ENCODE assay signal across 22 mouse cellular contexts in the genomic region with DNA sequence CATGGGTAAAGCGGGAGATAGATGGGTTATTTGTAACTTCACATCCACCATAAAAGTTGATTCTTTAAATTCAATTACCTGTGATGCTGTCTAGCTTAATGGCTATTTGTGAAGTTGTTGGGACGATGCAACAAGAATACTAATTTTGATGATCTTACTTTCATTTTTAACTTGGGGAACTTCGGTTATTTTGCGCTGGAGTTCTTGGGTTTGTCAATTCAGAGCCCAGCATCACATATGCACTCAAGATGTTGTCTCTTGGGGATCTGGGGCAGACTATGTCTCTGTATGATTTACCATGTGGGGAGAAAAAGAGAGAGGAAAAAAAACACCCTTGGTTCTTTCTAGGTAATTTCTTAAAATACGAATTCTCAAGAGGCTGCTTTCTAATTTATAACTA. TPM values are rescaled to one million over a fixed set of nuclear protein-coding genes. Genes with fewer than 3 reads are reported as not detected.
DNase-seq lines count a peak whose midpoint lies in the region; ATAC-seq and TF ChIP-seq lines count a peak whose summit lies in the region.
"Had no signal": no experiment of that assay in that cellular context is flagged by ENCODE, and none has a peak within 500 bp of the region (broad histone marks: within the 10 kb centered on the region; RNA-seq: fewer than 3 reads in every experiment).

No protein-coding gene starts in this region.

- DNase-seq in cerebellum, adult 2 months, result no peak
- DNase-seq in cerebellum, postnatal 36 days, result no peak
- DNase-seq in hindbrain, embryonic 11.5 days (ENCODE audit: low spot score), result no peak
- peak; percentile 26 for DNase-seq in CH12.LX (ENCODE audit: extremely low read depth)
- DNase-seq in layer of hippocampus, adult 8-10 months (ENCODE audit: low spot score in 2 of 2), result no peak
- DNase-seq in retina, embryonic 14.5 days (ENCODE audit: low spot score), result no peak
- DNase-seq: adrenal gland, postnatal 14 days; kidney, adult 2 months; kidney, postnatal 4 days; lung, postnatal 10 days; spleen, adult 18-20 months had no signal

- in situ Hi-C loops in CH12.LX (cut with MboI; ENCODE audit: low pct_ligation_motif_present, low pct_unique_long_range_greater_than_20kb, low sequenced_read_pairs), result no loop called here

- peak overlapping the region; percentile 87; the same call in 1 of the 2 replicates for H3K27ac ChIP-seq in cerebellum, adult 2 months (ENCODE audit: insufficient read depth, low read length)
- H3K27ac ChIP-seq in hindbrain, embryonic 13.5 days, result no peak overlapping the region
- no peak overlapping the region for H3K27ac ChIP-seq in hindbrain, embryonic 11.5 days (ENCODE audit: low read depth, low read length)
- H3K27ac ChIP-seq in CH12.LX (ENCODE audit: insufficient read depth, low read depth), result no peak overlapping the region
- peak overlapping the region; percentile 81; the same call in 1 of the 2 replicates for H3K27ac ChIP-seq in midbrain, embryonic 15.5 days
- H3K27ac ChIP-seq: embryonic facial prominence, embryonic 12.5 days; heart, embryonic 13.5 days; limb, embryonic 12.5 days; liver, embryonic 14.5 days; stomach, embryonic 15.5 days had no signal

- no peak for ATAC-seq in hindbrain, embryonic 13.5 days (ENCODE audit: low FRiP score)
- ATAC-seq in hindbrain, embryonic 11.5 days (ENCODE audit: low FRiP score), result no peak
- ATAC-seq in midbrain, embryonic 15.5 days (replicated peaks), result no peak

- H3K9me3 ChIP-seq in hindbrain, embryonic 13.5 days, result no peaks in the 10 kb centered on the region
- H3K9me3 ChIP-seq in hindbrain, embryonic 11.5 days (ENCODE audit: control insufficient read depth, low read length), result no peaks in the 10 kb centered on the region
- H3K9me3 ChIP-seq in CH12.LX (replicated peaks; ENCODE audit: low read length), result no peaks in the 10 kb centered on the region
- no peaks in the 10 kb centered on the region for H3K9me3 ChIP-seq in midbrain, embryonic 15.5 days
- H3K9me3 ChIP-seq: embryonic facial prominence, embryonic 12.5 days; heart, embryonic 13.5 days; limb, embryonic 12.5 days; megakaryocyte, embryonic 14.5 days; stomach, embryonic 15.5 days had no signal

- peak overlapping the region; percentile 56 for H3K4me2 ChIP-seq in hindbrain, embryonic 13.5 days
- no peak overlapping the region for H3K4me2 ChIP-seq in hindbrain, embryonic 11.5 days (replicated peaks; ENCODE audit: low read depth, low read length)
- H3K4me2 ChIP-seq in CH12.LX (ENCODE audit: insufficient read depth, low read depth, poor library complexity, severe bottlenecking), result peak overlapping the region; percentile 79; the same call in 1 of the 2 replicates
- H3K4me2 ChIP-seq in midbrain, embryonic 15.5 days, result peak overlapping the region; percentile 56
- H3K4me2 ChIP-seq: limb, embryonic 12.5 days; stomach, embryonic 15.5 days had no signal

- TF ChIP-seq POLR2A in cerebellum, adult 2 months (IDR thresholded peaks at IDR 0.05; ENCODE audit: borderline replicate concordance, insufficient read depth, low read length), result no peak
- TF ChIP-seq POLR2A in CH12.LX (IDR thresholded peaks at IDR 0.05; ENCODE audit: low read depth, low read length), result no peak

- H3K4me1 ChIP-seq in cerebellum, adult 2 months (ENCODE audit: control insufficient read depth, insufficient read depth, low read length), result peaks cover 16% of the 10 kb centered on the region
- peaks cover 9% of the 10 kb centered on the region for H3K4me1 ChIP-seq in hindbrain, embryonic 13.5 days (replicated peaks)
- no peaks in the 10 kb centered on the region for H3K4me1 ChIP-seq in hindbrain, embryonic 11.5 days (replicated peaks; ENCODE audit: control insufficient read depth, insufficient read depth, low read length)
- H3K4me1 ChIP-seq in CH12.LX (ENCODE audit: control insufficient read depth in 1 of 2, insufficient read depth in 2 of 2), result peaks cover 0 to 21% of the 10 kb centered on the region in 2 experiments; a peak in 2 of 4 replicates
- H3K4me1 ChIP-seq in midbrain, embryonic 15.5 days, result peaks cover 8% of the 10 kb centered on the region
- H3K4me1 ChIP-seq: stomach, embryonic 15.5 days had no signal

- no peak for TF ChIP-seq CTCF in cerebellum, adult 2 months (IDR thresholded peaks at IDR 0.05; ENCODE audit: borderline replicate concordance, insufficient read depth, low read depth, low read length)
- no peak for TF ChIP-seq CTCF in CH12.LX (conservative IDR thresholded peaks at IDR 0.05 in 1 of 2, IDR thresholded peaks at IDR 0.05 in 1 of 2; ENCODE audit: low read depth in 2 of 2, low read length in 2 of 2)

- TF ChIP-seq RAD21 in CH12.LX (IDR thresholded peaks at IDR 0.05; ENCODE audit: low read depth, low read length), result no peak

- H3K4me3 ChIP-seq in cerebellum, adult 2 months (replicated peaks; ENCODE audit: insufficient read depth, low read depth, low read length), result peak overlapping the region; percentile 60
- H3K4me3 ChIP-seq in hindbrain, embryonic 13.5 days, result peak overlapping the region; percentile 31
- no peak overlapping the region for H3K4me3 ChIP-seq in hindbrain, embryonic 11.5 days (ENCODE audit: low read depth, low read length)
- peak overlapping the region in 1 of 3 experiments; percentile 30 for H3K4me3 ChIP-seq in CH12.LX (replicated peaks in 1 of 3; ENCODE audit: low read depth in 2 of 3, low read length in 2 of 3, poor library complexity in 1 of 3)
- peak overlapping the region; percentile 32 for H3K4me3 ChIP-seq in midbrain, embryonic 15.5 days
- H3K4me3 ChIP-seq: embryonic facial prominence, embryonic 12.5 days; heart, embryonic 13.5 days; limb, embryonic 12.5 days; megakaryocyte, embryonic 14.5 days; stomach, embryonic 15.5 days had no signal

- H3K36me3 ChIP-seq in hindbrain, embryonic 13.5 days, result no peaks in the 10 kb centered on the region
- H3K36me3 ChIP-seq in hindbrain, embryonic 11.5 days (ENCODE audit: control insufficient read depth, insufficient read depth, low read length), result no peaks in the 10 kb centered on the region
- no peaks in the 10 kb centered on the region for H3K36me3 ChIP-seq in CH12.LX (replicated peaks in 1 of 2; ENCODE audit: control insufficient read depth in 1 of 2, insufficient read depth in 1 of 2, low read length in 1 of 2)
- no peaks in the 10 kb centered on the region for H3K36me3 ChIP-seq in midbrain, embryonic 15.5 days (replicated peaks)
- H3K36me3 ChIP-seq: embryonic facial prominence, embryonic 12.5 days; heart, embryonic 13.5 days; limb, embryonic 12.5 days; stomach, embryonic 15.5 days had no signal

- H3K79me2 ChIP-seq in CH12.LX (replicated peaks; ENCODE audit: control insufficient read depth, extremely low read depth, insufficient read depth, poor library complexity, severe bottlenecking), result no peaks in the 10 kb centered on the region

- peak overlapping the region; percentile 65; the same call in 1 of the 2 replicates for H3K9ac ChIP-seq in hindbrain, embryonic 13.5 days
- H3K9ac ChIP-seq in hindbrain, embryonic 11.5 days (ENCODE audit: low read depth, low read length), result no peak overlapping the region
- 0 out of 2 replicates have a peak overlapping the region, but pooled peaks have one; percentile 13 for H3K9ac ChIP-seq in CH12.LX (ENCODE audit: insufficient read depth, low read depth)
- H3K9ac ChIP-seq in midbrain, embryonic 15.5 days, result peak overlapping the region; percentile 37
- H3K9ac ChIP-seq: embryonic facial prominence, embryonic 12.5 days; heart, embryonic 13.5 days; limb, embryonic 12.5 days; liver, embryonic 14.5 days; stomach, embryonic 15.5 days had no signal

- 28% methylated on average over 5 of the region's 5 CpGs for WGBS in cerebellum, adult 2 months
- 79% methylated on average over 5 of the region's 5 CpGs for WGBS in hindbrain, embryonic 13.5 days
- WGBS in hindbrain, embryonic 11.5 days, result 89% methylated on average over 5 of the region's 5 CpGs
- 80% methylated on average over 5 of the region's 5 CpGs for WGBS in midbrain, embryonic 15.5 days

- dilution Hi-C loops in CH12.LX (cut with MboI; ENCODE audit: extremely low pct_ligation_motif_present, extremely low pct_unique_long_range_greater_than_20kb, low sequenced_read_pairs), result no loop called here

- TF ChIP-seq EP300 in CH12.LX (IDR thresholded peaks at IDR 0.05; ENCODE audit: low read length), result no peak

- no peaks in the 10 kb centered on the region for H3K27me3 ChIP-seq in cerebellum, adult 2 months (ENCODE audit: control insufficient read depth, insufficient read depth, low read length)
- no peaks in the 10 kb centered on the region for H3K27me3 ChIP-seq in hindbrain, embryonic 13.5 days
- no peaks in the 10 kb centered on the region for H3K27me3 ChIP-seq in hindbrain, embryonic 11.5 days (ENCODE audit: control insufficient read depth, insufficient read depth, low read length)
- no peaks in the 10 kb centered on the region for H3K27me3 ChIP-seq in CH12.LX (replicated peaks)
- H3K27me3 ChIP-seq in midbrain, embryonic 15.5 days (replicated peaks), result no peaks in the 10 kb centered on the region
- H3K27me3 ChIP-seq: stomach, embryonic 15.5 days had no signal

TF ChIP-seq in CH12.LX, 34 proteins besides CTCF, POLR2A, EP300 and RAD21:
- no peak for TF ChIP-seq MYC (IDR thresholded peaks at IDR 0.05; ENCODE audit: low read depth, low read length)

RNA-seq across cellular contexts. Expression of gene Lgi1, which starts 1.4 kb away (rescaled TPM):
- 54.0 and 58.8 TPM in 2 replicates for polyA plus RNA-seq in cerebellum, adult 2 months (2012; rRNA removed)
- polyA plus RNA-seq in hindbrain, embryonic 13.5 days (2015; fragmentation: Nextera tagmentation; extraction: Ambion mirVana), result 13.1 and 14.0 TPM in 2 replicates
- polyA plus RNA-seq in hindbrain, embryonic 11.5 days (2014; fragmentation: Nextera tagmentation; extraction: Ambion mirVana), result 2.1 TPM in 2 replicates
- total RNA-seq in CH12.LX (2012; rRNA removed), result 0.04 TPM in 1 of 2 replicates, not detected in the other
- total RNA-seq in CH12.LX (2014; rRNA removed), result 0.11 and 0.20 TPM in 2 replicates
- polyA plus RNA-seq in CH12.LX (2012; ENCODE audit: insufficient read length, low read depth), result 0.30 TPM in 1 of 2 replicates, not detected in the other
- 14.7 and 20.7 TPM in 2 replicates for polyA plus RNA-seq in midbrain, embryonic 15.5 days (2015; fragmentation: Nextera tagmentation; extraction: Ambion mirVana)
- 100 to 1,000 TPM; 159 to 183 (median 172) TPM for total RNA-seq in layer of hippocampus, adult 8-10 months (2022)
- total RNA-seq: hematopoietic stem cell, adult 5-6 weeks; neutrophil, adult 5-6 weeks had no signal
- polyA plus RNA-seq: heart, embryonic 13.5 days; thymus, postnatal 0 days had no signal

RNA-seq across cellular contexts. Expression of gene Fra10ac1, which starts 41.8 kb away (rescaled TPM):
- polyA plus RNA-seq in cerebellum, adult 2 months (2012; rRNA removed), result 28.3 and 28.9 TPM in 2 replicates
- 49.1 and 49.6 TPM in 2 replicates for polyA plus RNA-seq in hindbrain, embryonic 13.5 days (2015; fragmentation: Nextera tagmentation; extraction: Ambion mirVana)
- polyA plus RNA-seq in hindbrain, embryonic 11.5 days (2014; fragmentation: Nextera tagmentation; extraction: Ambion mirVana), result 47.2 and 54.0 TPM in 2 replicates
- total RNA-seq in CH12.LX (2012; rRNA removed) (21.1 and 22.2 TPM in 2 replicates), CH12.LX (2014; rRNA removed) (21.6 and 24.9 TPM in 2 replicates)
- polyA plus RNA-seq in CH12.LX (2012; ENCODE audit: insufficient read length, low read depth), result 50.4 and 60.5 TPM in 2 replicates
- polyA plus RNA-seq in midbrain, embryonic 15.5 days (2015; fragmentation: Nextera tagmentation; extraction: Ambion mirVana), result 41.3 and 43.9 TPM in 2 replicates
- 10 to 100 TPM; 16.7 to 21.3 (median 19.1) TPM for total RNA-seq in layer of hippocampus, adult 8-10 months (2022)

Comparison
In these comparisons a context has a peak if more than half of its experiments do, and no peak if none do; other contexts are left out.
1. H3K27ac ChIP-seq: peak in cerebellum, adult 2 months (single experiment) and midbrain, embryonic 15.5 days (single experiment); none in hindbrain, embryonic 13.5 days (single experiment), hindbrain, embryonic 11.5 days (single experiment) and CH12.LX (single experiment).